Mouse (Mus musculus): ENCODE data around the gene Wdr77. TPM values are rescaled to one million over a fixed set of nuclear protein-coding genes. Genes with fewer than 3 reads are reported as not detected.

Wdr77 gene
- polyA plus RNA-seq, 1 experiment from 2014 or later, result 146 TPM

DNA sequence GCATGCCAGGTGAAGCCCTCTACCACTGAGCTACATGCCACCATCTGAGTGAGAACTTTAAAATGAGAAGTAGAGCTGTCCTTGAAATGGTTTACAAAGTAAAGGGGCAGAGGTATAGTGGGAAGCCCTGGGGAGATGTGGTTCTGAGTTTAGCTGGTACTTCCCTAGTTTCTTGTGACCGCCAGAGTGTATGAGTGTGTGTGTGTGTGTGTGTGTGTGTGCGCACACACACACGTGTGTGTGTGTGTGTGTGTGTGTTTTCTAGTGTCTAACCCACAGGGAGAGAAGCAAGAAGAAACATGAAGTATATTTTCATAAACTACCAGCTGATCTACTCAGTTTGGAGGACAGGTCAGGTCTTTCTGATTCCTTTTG is 31.0 kb upstream of the Wdr77 start:
- WGBS, result 87% methylated on average over 3 of the region's 3 CpGs
- H3K27me3 ChIP-seq (ENCODE audit: insufficient read depth, poor library complexity, severe bottlenecking), result no peaks in the 10 kb centered on the region
- DNase-seq (ENCODE audit: low spot score), result no peak
- H3K9me3 ChIP-seq, result no peaks in the 10 kb centered on the region
- H3K4me3 ChIP-seq, result no peak overlapping the region
- H3K4me1 ChIP-seq, result peaks cover 6% of the 10 kb centered on the region
- H3K36me3 ChIP-seq, result no peaks in the 10 kb centered on the region
- H3K27ac ChIP-seq, result no peak overlapping the region

DNA sequence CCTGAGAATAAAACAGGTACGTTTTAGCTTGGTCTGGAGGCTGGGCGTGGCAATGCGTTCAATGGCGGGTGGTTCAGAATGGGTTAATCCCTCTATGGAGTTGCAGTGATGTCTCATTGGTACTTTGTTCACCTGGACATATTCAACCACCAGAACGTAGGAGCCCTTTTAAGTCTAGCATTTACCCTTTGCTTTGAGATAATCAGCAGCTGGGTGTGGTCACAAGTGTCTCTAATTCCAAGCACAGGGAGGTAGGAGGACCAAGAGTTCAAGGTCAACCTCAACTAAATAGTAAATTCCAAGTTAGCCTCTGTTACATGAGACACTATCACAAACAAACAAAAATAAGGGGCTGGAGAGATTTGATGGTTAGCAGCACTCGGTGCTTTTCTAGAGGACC is 30.4 kb upstream of the Wdr77 start:
- Histone ChIP-seq H3K36me3 (no peaks in the 10 kb centered on the region), H3K27ac (no peak overlapping the region), H3K27me3 (ENCODE audit: insufficient read depth, poor library complexity, severe bottlenecking) (no peaks in the 10 kb centered on the region), H3K9me3 (no peaks in the 10 kb centered on the region), H3K4me3 (no peak overlapping the region), H3K4me1 (peaks cover 6% of the 10 kb centered on the region)
- WGBS, result 81% methylated on average over 6 of the region's 6 CpGs
- no peak for DNase-seq (ENCODE audit: low spot score)

DNA sequence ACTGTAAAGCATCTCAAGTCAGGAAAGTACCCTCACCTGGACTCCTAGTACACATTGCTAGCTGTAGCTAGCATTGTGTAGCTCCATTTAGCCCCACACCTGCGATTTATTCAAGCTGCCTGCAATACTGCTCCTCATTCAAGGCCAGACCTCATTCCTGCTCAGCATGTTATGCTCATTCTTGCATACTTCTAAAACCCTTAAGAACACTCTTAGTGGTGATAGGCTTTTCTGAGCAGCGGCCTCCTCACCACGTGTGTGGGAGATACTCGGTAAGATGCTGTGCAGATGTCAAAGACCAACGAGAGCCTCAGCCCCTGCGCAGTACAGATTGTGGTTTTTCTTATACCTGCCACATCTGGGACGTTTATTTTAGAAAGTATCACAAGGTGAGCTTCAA is 29.3 kb upstream of the Wdr77 start:
- no peaks in the 10 kb centered on the region for H3K36me3 ChIP-seq
- no peaks in the 10 kb centered on the region for H3K9me3 ChIP-seq
- no peak overlapping the region for H3K4me3 ChIP-seq
- peaks cover 6% of the 10 kb centered on the region for H3K4me1 ChIP-seq
- no peaks in the 10 kb centered on the region for H3K27me3 ChIP-seq (ENCODE audit: insufficient read depth, poor library complexity, severe bottlenecking)
- DNase-seq (ENCODE audit: low spot score), result no peak
- WGBS, result 81% methylated on average over 7 of the region's 7 CpGs
- no peak overlapping the region for H3K27ac ChIP-seq

DNA sequence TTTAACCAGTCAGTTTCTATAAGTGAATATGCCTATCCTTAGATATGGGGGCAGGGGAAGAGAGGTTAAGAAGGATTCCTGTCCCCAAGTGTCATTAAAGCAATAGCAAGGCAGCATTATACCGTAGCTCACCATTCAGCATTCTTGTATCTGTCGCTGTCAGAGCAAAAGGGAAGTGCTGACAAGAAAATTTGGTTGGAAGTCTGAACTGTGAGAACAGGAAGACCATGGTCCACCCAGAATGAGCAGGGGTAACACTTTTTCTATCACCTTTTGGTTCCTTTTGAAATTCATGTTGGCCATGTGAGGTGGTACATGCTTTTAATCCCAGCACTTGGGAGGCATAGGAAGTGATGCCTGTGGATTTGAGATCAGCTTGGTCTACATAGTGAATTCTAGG is 28.1 kb upstream of the Wdr77 start:
- H3K27me3 ChIP-seq (ENCODE audit: insufficient read depth, poor library complexity, severe bottlenecking), result no peaks in the 10 kb centered on the region
- no peak overlapping the region for H3K4me3 ChIP-seq
- H3K9me3 ChIP-seq, result no peaks in the 10 kb centered on the region
- no peak overlapping the region for H3K27ac ChIP-seq
- H3K36me3 ChIP-seq, result no peaks in the 10 kb centered on the region
- no peak for DNase-seq (ENCODE audit: low spot score)
- WGBS, result 85% methylated on average over 2 of the region's 2 CpGs
- H3K4me1 ChIP-seq, result peaks cover 6% of the 10 kb centered on the region

DNA sequence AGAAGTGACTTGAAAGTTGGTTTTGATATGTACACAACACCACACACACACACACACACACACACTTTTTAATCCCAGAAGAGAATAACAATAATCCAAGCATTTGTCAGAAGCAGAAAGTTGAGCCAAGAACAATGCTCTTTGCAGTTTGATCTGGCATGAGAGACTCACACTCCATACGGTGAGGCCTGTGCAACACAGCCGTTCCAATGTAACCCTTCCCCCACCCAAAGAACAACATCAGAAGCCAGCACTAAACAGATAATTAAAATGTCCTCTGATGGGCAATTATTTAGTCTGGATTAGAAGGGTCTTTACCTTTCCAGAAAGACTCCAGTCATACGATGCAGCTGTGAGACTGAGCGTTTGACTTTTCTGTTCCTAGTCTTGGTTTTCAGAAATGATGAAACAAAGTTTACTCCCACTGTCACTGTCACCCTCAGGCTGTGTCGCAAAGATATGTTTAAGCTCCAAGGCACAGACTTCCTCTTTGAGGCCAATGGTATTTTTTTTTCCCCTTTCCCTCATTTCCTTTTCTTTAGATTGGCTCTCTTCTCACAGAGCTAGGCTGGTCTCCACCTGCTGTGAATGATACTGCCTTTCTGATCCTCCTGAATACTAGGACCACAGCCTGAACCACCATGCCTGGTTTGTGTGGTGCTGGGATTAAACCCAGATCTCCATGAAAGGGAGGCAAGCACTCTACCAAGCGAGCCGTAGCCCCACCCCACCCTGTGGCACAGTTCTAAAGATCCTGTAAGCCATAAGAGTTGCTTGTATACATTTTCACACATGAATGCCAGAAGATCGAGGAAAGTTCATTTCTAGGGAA is 26.7 kb upstream of the Wdr77 start, which contains the start of gene I830077J02Rik:
I830077J02Rik (minus strand) TSS at position 425 of the 832 bp plus-strand sequence.
- WGBS, result 60% methylated on average over 8 of the region's 8 CpGs
- Histone ChIP-seq H3K36me3 (peaks cover 5% of the 10 kb centered on the region; the same call in 1 of the 2 replicates), H3K4me3 (no peak within 1 kb of the TSS), H3K27me3 (ENCODE audit: insufficient read depth, poor library complexity, severe bottlenecking) (no peaks in the 10 kb centered on the region), H3K9me3 (no peaks in the 10 kb centered on the region), H3K4me1 (no peaks in the 10 kb centered on the region), H3K27ac (no peak within 1 kb of the TSS)
- DNase-seq (ENCODE audit: low spot score), result no peak

DNA sequence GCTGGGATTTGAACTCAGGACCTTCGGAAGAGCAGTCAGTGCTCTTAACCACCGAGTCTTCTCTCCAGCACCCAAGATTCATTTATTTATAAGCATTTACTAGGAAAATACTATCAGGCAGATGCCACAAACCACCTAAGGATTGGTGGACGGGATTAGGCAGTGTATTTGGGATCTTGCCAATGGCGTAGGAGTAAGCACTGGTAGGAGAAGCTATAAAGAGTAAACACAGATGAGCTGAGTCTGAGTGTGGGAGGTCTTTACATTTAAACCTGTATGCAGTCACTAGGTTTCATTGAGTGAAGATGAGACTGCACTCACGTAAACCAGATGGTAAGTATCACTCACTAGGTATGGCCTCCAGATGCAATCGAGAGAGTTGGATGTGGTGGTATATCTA is 25.2 kb upstream of the Wdr77 start:
- H3K27ac ChIP-seq, result no peak overlapping the region
- no peak for DNase-seq (ENCODE audit: low spot score)
- H3K4me1 ChIP-seq, result no peaks in the 10 kb centered on the region
- no peaks in the 10 kb centered on the region for H3K9me3 ChIP-seq
- WGBS, result 92% methylated on average over 6 of the region's 6 CpGs
- H3K36me3 ChIP-seq, result peaks cover 10% of the 10 kb centered on the region
- H3K4me3 ChIP-seq, result no peak overlapping the region
- H3K27me3 ChIP-seq (ENCODE audit: insufficient read depth, poor library complexity, severe bottlenecking), result no peaks in the 10 kb centered on the region

DNA sequence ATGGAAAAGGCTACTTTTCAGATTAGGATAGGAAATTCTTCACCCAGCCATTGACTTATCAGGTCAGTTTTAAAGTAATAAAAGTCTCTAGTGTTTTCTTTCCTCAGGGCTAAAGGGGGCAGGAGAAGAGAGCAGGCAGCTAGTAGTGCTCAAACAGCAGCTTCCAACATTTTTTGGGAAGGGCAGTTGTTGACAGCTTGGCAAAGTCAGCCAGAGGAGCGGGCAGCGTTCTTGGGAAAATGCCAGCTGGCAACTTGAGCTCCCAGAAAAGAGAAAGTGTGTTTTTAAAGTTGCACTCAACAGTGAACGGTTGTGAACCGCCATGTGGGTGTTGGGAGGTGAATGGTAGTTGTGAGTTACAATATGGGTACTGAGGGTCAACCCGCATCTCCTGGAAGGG is 24.1 kb upstream of the Wdr77 start:
- no peak overlapping the region for H3K27ac ChIP-seq
- peaks cover 15% of the 10 kb centered on the region for H3K36me3 ChIP-seq
- DNase-seq (ENCODE audit: low spot score), result no peak
- H3K4me1 ChIP-seq, result no peaks in the 10 kb centered on the region
- no peaks in the 10 kb centered on the region for H3K27me3 ChIP-seq (ENCODE audit: insufficient read depth, poor library complexity, severe bottlenecking)
- 80% methylated on average over 5 of the region's 5 CpGs for WGBS
- H3K9me3 ChIP-seq, result no peaks in the 10 kb centered on the region
- H3K4me3 ChIP-seq, result no peak overlapping the region

DNA sequence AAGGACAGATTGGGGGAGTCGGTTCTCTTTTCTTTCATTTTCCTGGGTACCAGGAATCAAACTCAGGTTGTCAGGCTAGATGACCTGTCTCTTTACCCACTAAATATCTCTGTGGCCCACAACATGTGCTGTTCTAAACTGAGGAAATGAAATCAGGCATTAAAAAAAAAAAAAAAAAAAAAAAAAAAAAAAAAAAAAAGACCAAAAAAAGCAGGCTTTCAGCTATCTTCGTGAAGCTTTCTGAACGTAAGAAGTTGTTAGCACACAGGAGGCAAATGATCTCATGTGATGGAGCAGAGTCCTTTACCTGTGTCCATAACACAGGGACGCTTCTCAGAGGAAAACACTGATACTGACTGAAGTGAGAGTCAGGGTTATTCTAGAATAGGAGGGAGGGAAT is 23.1 kb upstream of the Wdr77 start:
- Histone ChIP-seq H3K27me3 (ENCODE audit: insufficient read depth, poor library complexity, severe bottlenecking) (no peaks in the 10 kb centered on the region), H3K9me3 (no peaks in the 10 kb centered on the region), H3K4me1 (no peaks in the 10 kb centered on the region), H3K36me3 (peaks cover 25% of the 10 kb centered on the region), H3K27ac (no peak overlapping the region), H3K4me3 (no peak overlapping the region)
- no peak for DNase-seq (ENCODE audit: low spot score)
- 82% methylated on average over 4 of the region's 4 CpGs for WGBS

DNA sequence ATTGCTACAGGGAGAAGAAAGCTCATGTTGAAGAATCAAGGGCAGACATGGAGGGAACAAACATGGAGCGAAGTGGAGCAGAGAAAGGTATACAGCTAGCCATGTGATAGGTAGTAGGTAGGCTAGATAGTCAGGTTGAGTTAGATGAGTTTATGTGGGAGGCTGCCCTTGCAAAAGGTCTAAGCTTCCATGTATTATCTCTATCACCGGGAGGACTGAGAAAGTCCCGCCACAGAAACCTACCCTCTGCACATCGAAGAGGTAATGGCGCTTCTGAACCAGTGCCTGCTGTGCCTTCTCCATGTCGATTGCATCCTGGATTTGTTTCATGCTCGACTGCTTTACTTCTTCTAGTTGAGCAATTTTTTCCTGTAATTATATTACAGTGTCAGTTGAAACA is 7.8 kb upstream of the Wdr77 start:
- Histone ChIP-seq H3K4me1 (no peaks in the 10 kb centered on the region), H3K4me3 (no peak overlapping the region), H3K27me3 (ENCODE audit: insufficient read depth, poor library complexity, severe bottlenecking) (no peaks in the 10 kb centered on the region), H3K36me3 (peaks cover 100% of the 10 kb centered on the region), H3K9me3 (no peaks in the 10 kb centered on the region), H3K27ac (no peak overlapping the region)
- peak; percentile 69 for DNase-seq (ENCODE audit: low spot score)
- 94% methylated on average over 7 of the region's 7 CpGs for WGBS

DNA sequence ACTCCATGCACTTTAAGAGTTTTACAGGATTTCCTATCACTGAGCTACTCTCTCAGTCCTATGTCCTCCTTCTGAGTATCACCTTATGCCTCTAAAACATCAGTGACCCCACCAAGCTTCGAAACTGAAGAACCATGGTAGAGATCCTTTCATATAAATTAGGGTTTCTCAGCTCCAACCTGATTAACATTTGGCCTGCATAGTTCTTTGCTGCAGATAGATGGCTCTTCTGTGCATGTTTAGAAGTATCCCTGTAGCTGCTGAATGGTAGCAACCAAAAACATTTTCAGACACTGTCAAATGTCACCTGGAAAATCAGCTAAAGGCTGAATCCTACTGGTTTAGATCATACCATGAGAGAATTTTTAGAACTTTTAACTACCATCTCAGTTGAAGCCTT is 1.9 kb upstream of the Wdr77 start:
- no peak for DNase-seq (ENCODE audit: low spot score)
- H3K27me3 ChIP-seq (ENCODE audit: insufficient read depth, poor library complexity, severe bottlenecking), result no peaks in the 10 kb centered on the region
- peak overlapping the region; percentile 97; the same call in 1 of the 2 replicates for H3K4me3 ChIP-seq
- WGBS, result 98% methylated on average over 1 of the region's 1 CpGs
- H3K9me3 ChIP-seq, result no peaks in the 10 kb centered on the region
- H3K4me1 ChIP-seq, result peaks cover 20% of the 10 kb centered on the region
- H3K36me3 ChIP-seq, result peaks cover 62% of the 10 kb centered on the region
- H3K27ac ChIP-seq, result no peak overlapping the region

DNA sequence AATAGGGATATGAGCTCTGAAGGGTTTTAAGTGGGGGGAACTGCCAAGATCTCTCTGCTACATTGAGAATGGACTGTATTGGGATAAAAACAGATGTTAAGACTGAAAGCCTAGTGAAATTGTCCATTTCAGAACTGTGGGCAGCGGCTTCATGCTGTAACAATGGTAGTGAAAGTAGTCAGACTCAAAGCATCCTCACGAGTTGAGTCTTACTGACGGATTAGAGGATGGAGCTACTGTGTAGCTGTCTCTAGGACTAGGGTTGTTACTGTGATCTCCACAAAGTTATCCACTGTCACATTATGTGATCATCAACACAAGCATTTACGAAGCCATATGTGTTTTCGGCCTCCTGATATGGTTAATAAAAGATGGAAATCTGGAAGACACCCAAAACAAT is 965 bp upstream of the Wdr77 start:
- 43% methylated on average over 5 of the region's 5 CpGs for WGBS
- H3K27ac ChIP-seq, result peak overlapping the region; percentile 98

DNA sequence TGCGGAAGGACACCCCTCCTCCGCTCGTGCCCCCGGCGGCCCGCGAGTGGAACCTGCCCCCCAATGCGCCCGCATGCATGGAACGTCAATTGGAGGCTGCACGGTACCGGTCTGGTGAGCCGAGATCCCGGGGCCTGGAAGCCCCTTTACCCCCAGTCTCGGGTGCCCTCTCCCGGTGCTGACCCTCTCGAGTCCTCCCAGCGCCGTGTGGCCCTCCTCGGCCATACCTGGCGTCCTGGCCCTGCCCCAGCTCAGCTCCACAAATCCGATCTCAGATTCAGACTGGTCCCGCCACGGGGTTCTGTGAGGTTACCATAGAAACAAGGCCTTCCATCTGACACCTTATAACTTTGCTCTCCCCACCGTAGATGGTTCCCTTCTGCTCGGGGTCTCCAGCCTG is 416 bp downstream of the Wdr77 start:
- Histone ChIP-seq H3K4me1 (peaks cover 20% of the 10 kb centered on the region), H3K4me3 (peak overlapping the region; percentile 97), H3K9me3 (no peaks in the 10 kb centered on the region), H3K27ac (peak overlapping the region; percentile 98), H3K36me3 (peaks cover 61% of the 10 kb centered on the region), H3K27me3 (ENCODE audit: insufficient read depth, poor library complexity, severe bottlenecking) (no peaks in the 10 kb centered on the region)
- no peak for DNase-seq (ENCODE audit: low spot score)
- WGBS, result under 1% methylated on average over 26 of the region's 26 CpGs

More for the DNA sequence above, 965 bp upstream of the Wdr77 start:
- no peaks in the 10 kb centered on the region for H3K27me3 ChIP-seq (ENCODE audit: insufficient read depth, poor library complexity, severe bottlenecking)
- H3K4me1 ChIP-seq, result peaks cover 20% of the 10 kb centered on the region
- no peaks in the 10 kb centered on the region for H3K9me3 ChIP-seq
- H3K4me3 ChIP-seq, result peak overlapping the region; percentile 97
- H3K36me3 ChIP-seq, result peaks cover 62% of the 10 kb centered on the region
- DNase-seq (ENCODE audit: low spot score), result peak; percentile 67

DNA sequence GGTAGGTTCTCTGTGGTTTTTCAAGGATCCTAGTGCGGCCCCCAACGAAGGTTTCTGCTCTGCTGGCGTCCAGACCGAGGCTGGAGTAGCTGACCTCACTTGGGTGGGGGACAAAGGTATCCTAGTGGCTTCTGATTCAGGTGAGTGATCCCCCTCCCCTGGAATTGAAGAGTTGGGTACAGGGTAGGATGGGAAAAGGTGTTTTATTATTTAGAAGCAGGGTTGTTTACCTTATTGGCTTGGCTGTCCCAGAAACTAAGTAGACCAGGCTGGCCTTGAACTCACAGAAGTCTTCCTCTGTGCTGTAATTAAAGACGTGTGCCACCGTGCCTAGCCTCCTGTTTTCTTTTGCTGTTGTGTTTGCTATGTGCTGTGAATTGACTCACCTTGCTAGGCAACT is 830 bp downstream of the Wdr77 start, which contains the start of gene Atp5f1:
Atp5f1 (minus strand) TSS at position 101 of the 400 bp plus-strand sequence.
- Histone ChIP-seq H3K4me3 (peak within 1 kb of the TSS; percentile 97), H3K27me3 (ENCODE audit: insufficient read depth, poor library complexity, severe bottlenecking) (no peaks in the 10 kb centered on the region), H3K36me3 (peaks cover 61% of the 10 kb centered on the region), H3K4me1 (peaks cover 20% of the 10 kb centered on the region), H3K27ac (peak within 1 kb of the TSS; percentile 98), H3K9me3 (no peaks in the 10 kb centered on the region)
- DNase-seq (ENCODE audit: low spot score), result peak; percentile 71
- WGBS, result 8% methylated on average over 6 of the region's 6 CpGs
